Mouse (Mus musculus) neural tube, embryonic 15.5 days (tissue): ENCODE measurements at regions not wholly inside any gene's neighbourhood (a gene's known extent, or its start where the extent isn't known, plus 50 kb on each side); places are given as distances from the start of the nearest gene placed in this dataset.

Source experiments
- ATAC-seq: fragments of 200-750 bp; cut with Nextera tagmentation; 2 replicates; pipeline ENCODE4 v1.8.0; 2017; ENCODE audit warnings: mild to moderate bottlenecking, moderate TSS enrichment, moderate library complexity; ENCODE audit not compliant: low FRiP score
- H3K27ac ChIP-seq: fragments of 300-500 bp; sonication (generic); replicated peaks from 2 replicates; pipeline ENCODE4 v1.5.1; 2015; ENCODE audit warnings: mild to moderate bottlenecking, inconsistent platforms
- H3K27me3 ChIP-seq: fragments of 300-500 bp; sonication (generic); replicated peaks from 2 replicates; pipeline ENCODE4 v1.6.1; 2015; ENCODE audit warnings: inconsistent platforms
- H3K36me3 ChIP-seq: fragments of 300-500 bp; sonication (generic); 2 replicates; pipeline ENCODE4 v1.6.1; 2015; ENCODE audit warnings: inconsistent platforms
- H3K4me1 ChIP-seq: fragments of 300-500 bp; sonication (generic); 2 replicates; pipeline ENCODE4 v1.6.1; 2015; ENCODE audit warnings: inconsistent platforms
- H3K4me2 ChIP-seq: fragments of 300-500 bp; sonication (generic); 2 replicates; pipeline ENCODE4 v1.6.1; 2015; ENCODE audit warnings: inconsistent platforms, mild to moderate bottlenecking, moderate library complexity
- H3K4me3 ChIP-seq: fragments of 300-500 bp; sonication (generic); replicated peaks from 2 replicates; pipeline ENCODE4 v1.5.1; 2015; ENCODE audit warnings: mild to moderate bottlenecking, inconsistent platforms
- H3K9ac ChIP-seq: fragments of 300-500 bp; sonication (generic); replicated peaks from 2 replicates; pipeline ENCODE4 v1.6.1; 2015; ENCODE audit warnings: mild to moderate bottlenecking, inconsistent platforms
- H3K9me3 ChIP-seq: fragments of 300-500 bp; sonication (generic); replicated peaks from 2 replicates; pipeline ENCODE4 v1.6.1; 2016; ENCODE audit warnings: inconsistent platforms
- WGBS: fragments of 180-500 bp; shearing (Covaris S2); methylation state at CpG from one replicate; pipeline ENCODE4 v1.1.7; 2015; ENCODE audit warnings: mixed read lengths; 5-methylcytosine and 5-hydroxymethylcytosine counted together

GRCm38 (mm10) chr7:70874393-70874792 is 476.9 kb downstream of the Gm10295 start:
- Histone ChIP-seq H3K27me3 (no peaks in the 10 kb centered on the region), H3K4me2 (no peak overlapping the region), H3K27ac (no peak overlapping the region), H3K4me1 (no peaks in the 10 kb centered on the region), H3K9me3 (no peaks in the 10 kb centered on the region), H3K36me3 (no peaks in the 10 kb centered on the region), H3K9ac (no peak overlapping the region), H3K4me3 (no peak overlapping the region)
- no peak for ATAC-seq
- WGBS, result 84% methylated on average over 2 of the region's 2 CpGs

- Histone ChIP-seq H3K4me1 (no peaks in the 10 kb centered on the region), H3K9ac (no peak overlapping the region), H3K36me3 (no peaks in the 10 kb centered on the region), H3K27me3 (no peaks in the 10 kb centered on the region), H3K4me3 (no peak overlapping the region), H3K4me2 (no peak overlapping the region), H3K9me3 (no peaks in the 10 kb centered on the region), H3K27ac (no peak overlapping the region)
- ATAC-seq, result no peak
- WGBS, result 83% methylated on average over 10 of the region's 10 CpGs
These were observed 480.3 kb downstream of the Gm10295 start for GRCm38 (mm10) chr7:70870841-70871534.

DNA sequence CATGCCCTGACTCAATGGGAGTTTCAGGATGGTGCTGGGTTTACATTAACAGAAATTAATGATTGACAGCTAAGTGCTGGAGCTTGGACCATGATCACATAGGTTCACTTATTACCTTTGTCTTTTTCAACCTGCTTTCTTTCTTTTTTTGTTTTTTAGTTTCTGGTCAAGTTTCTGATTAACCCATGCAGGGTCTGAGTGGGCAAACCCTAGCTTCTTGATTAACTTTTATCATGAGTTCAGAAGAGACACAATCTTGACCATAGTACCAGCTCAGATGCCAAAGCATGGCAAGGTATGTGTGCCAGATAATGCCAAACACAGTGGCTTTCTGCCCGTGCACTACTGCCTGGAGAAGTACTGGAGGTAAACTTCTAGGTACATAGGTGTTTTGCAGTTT is 482.2 kb downstream of the Gm10295 start:
- 79% methylated on average over 1 of the region's 1 CpGs for WGBS

GRCm38 (mm10) chr7:70859957-70860356 is 491.3 kb downstream of the Gm10295 start:
- no peaks in the 10 kb centered on the region for H3K36me3 ChIP-seq
- H3K27ac ChIP-seq, result no peak overlapping the region
- 49% methylated on average over 4 of the region's 4 CpGs for WGBS
- H3K4me2 ChIP-seq, result no peak overlapping the region
- H3K4me1 ChIP-seq, result 0 out of 2 replicates have a peak, but pooled peaks cover 11% of the 10 kb centered on the region
- no peaks in the 10 kb centered on the region; the same call in 1 of the 2 replicates for H3K9me3 ChIP-seq
- no peaks in the 10 kb centered on the region for H3K27me3 ChIP-seq
- no peak for ATAC-seq
- no peak overlapping the region for H3K9ac ChIP-seq
- H3K4me3 ChIP-seq, result no peak overlapping the region

More for the DNA sequence above, 482.2 kb downstream of the Gm10295 start:
- Histone ChIP-seq H3K27me3 (no peaks in the 10 kb centered on the region), H3K4me3 (no peak overlapping the region), H3K4me2 (no peak overlapping the region), H3K9ac (no peak overlapping the region), H3K9me3 (no peaks in the 10 kb centered on the region), H3K4me1 (no peaks in the 10 kb centered on the region), H3K36me3 (no peaks in the 10 kb centered on the region), H3K27ac (no peak overlapping the region)
- no peak for ATAC-seq

DNA sequence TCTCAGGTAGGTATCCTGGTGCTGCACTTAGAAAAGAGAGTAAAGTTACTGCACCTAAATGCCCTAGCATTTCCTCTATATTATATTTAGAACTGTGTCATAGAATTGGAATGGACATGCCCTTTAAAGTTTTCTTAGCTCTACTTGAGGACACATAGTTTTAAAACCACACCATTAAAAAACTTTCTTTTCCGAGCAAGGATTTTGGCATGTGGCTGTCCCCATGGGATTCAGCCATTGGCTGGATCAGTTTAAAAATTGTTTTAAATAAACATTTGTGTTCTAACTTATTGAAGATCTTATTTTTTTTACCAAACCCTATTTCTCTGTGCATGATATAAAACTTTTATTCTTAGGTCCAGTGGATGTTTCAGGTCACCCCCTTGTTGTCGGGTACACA is 484.2 kb upstream of the Nr2f2 start:
- H3K27ac ChIP-seq, result no peak overlapping the region
- WGBS, result 87% methylated on average over 2 of the region's 2 CpGs

GRCm38 (mm10) chr7:70848016-70848776 is 481.7 kb upstream of the Nr2f2 start:
- H3K4me1 ChIP-seq, result no peaks in the 10 kb centered on the region
- no peak overlapping the region for H3K4me2 ChIP-seq
- H3K4me3 ChIP-seq, result no peak overlapping the region
- ATAC-seq, result peak; percentile 85
- no peaks in the 10 kb centered on the region for H3K36me3 ChIP-seq
- no peaks in the 10 kb centered on the region for H3K9me3 ChIP-seq
- 23% methylated on average over 4 of the region's 4 CpGs for WGBS
- H3K27ac ChIP-seq, result no peak overlapping the region; the same call in 1 of the 2 replicates
- H3K9ac ChIP-seq, result no peak overlapping the region
- no peaks in the 10 kb centered on the region for H3K27me3 ChIP-seq

More for the DNA sequence above, 484.2 kb upstream of the Nr2f2 start:
- no peaks in the 10 kb centered on the region for H3K27me3 ChIP-seq
- no peak overlapping the region for H3K4me2 ChIP-seq
- H3K4me3 ChIP-seq, result no peak overlapping the region
- H3K36me3 ChIP-seq, result no peaks in the 10 kb centered on the region
- ATAC-seq, result no peak
- no peak overlapping the region for H3K9ac ChIP-seq
- no peaks in the 10 kb centered on the region for H3K4me1 ChIP-seq
- H3K9me3 ChIP-seq, result no peaks in the 10 kb centered on the region

DNA sequence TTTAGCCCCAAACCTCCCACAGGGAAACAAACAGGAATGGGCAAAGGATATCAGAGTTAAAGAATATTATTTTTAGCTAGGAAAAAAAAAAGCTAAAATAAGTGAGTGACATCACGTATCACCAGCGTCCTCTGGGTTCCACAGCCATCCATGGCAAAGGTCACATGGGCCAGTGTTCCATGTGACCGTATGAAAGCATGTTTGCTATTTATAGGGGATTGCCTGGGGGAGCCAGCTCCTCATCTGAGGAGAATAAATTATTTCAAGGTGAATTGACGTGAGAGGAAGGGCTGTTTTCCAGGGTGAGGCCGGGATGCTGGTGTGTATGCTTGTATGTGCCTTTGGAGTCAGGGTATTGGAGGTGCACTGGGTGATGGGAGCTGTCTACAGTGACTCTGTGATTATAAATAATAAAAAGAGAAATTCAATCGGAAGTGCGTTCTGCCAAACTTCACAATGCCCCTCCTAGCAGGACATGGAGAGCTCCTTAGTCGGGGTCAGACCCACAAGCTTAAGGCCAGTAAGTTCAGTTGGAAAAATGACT is 481.0 kb upstream of the Nr2f2 start:
- 22% methylated on average over 8 of the region's 8 CpGs for WGBS

GRCm38 (mm10) chr7:70846076-70846475 is 479.5 kb upstream of the Nr2f2 start:
- Histone ChIP-seq H3K27ac (no peak overlapping the region), H3K9me3 (no peaks in the 10 kb centered on the region), H3K4me1 (no peaks in the 10 kb centered on the region), H3K9ac (no peak overlapping the region), H3K4me3 (no peak overlapping the region), H3K36me3 (no peaks in the 10 kb centered on the region), H3K27me3 (no peaks in the 10 kb centered on the region), H3K4me2 (no peak overlapping the region)
- WGBS, result 14% methylated on average over 4 of the region's 4 CpGs
- ATAC-seq, result no peak

More for the DNA sequence above, 481.0 kb upstream of the Nr2f2 start:
- H3K4me3 ChIP-seq, result no peak overlapping the region
- ATAC-seq, result peak; percentile 50; the same call in 1 of the 2 replicates
- H3K27ac ChIP-seq, result no peak overlapping the region
- H3K9ac ChIP-seq, result no peak overlapping the region
- no peaks in the 10 kb centered on the region for H3K4me1 ChIP-seq
- no peaks in the 10 kb centered on the region for H3K9me3 ChIP-seq
- H3K4me2 ChIP-seq, result no peak overlapping the region
- H3K36me3 ChIP-seq, result no peaks in the 10 kb centered on the region
- no peaks in the 10 kb centered on the region for H3K27me3 ChIP-seq

DNA sequence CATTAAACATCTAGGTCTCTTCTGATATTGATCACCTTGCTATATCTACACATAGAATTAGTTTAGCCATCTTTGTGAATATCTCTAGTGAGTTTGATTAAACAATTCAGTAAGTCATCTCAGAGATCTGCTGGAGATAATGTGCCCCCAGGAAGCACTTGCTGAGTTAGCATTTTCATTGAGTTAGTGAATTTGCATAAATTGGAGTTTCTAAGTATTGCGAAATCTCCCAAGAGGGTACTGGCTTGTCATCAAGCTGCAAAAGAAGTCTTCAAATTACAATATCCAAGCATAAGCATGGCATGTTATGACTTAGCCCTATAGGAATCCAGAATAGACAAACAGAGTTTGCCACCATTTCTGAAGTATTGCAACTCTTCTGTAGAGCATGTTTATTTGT is 473.6 kb upstream of the Nr2f2 start:
- H3K4me3 ChIP-seq, result no peak overlapping the region
- no peaks in the 10 kb centered on the region for H3K9me3 ChIP-seq
- H3K27ac ChIP-seq, result no peak overlapping the region
- H3K27me3 ChIP-seq, result no peaks in the 10 kb centered on the region
- WGBS, result 83% methylated on average over 1 of the region's 1 CpGs
- ATAC-seq, result no peak
- H3K36me3 ChIP-seq, result no peaks in the 10 kb centered on the region
- no peak overlapping the region for H3K9ac ChIP-seq
- H3K4me1 ChIP-seq, result no peaks in the 10 kb centered on the region
- no peak overlapping the region for H3K4me2 ChIP-seq

GRCm38 (mm10) chr7:70839190-70839589 is 472.7 kb upstream of the Nr2f2 start:
- H3K4me2 ChIP-seq, result no peak overlapping the region
- no peak overlapping the region for H3K9ac ChIP-seq
- WGBS, result 88% methylated on average over 2 of the region's 2 CpGs
- no peaks in the 10 kb centered on the region for H3K4me1 ChIP-seq
- ATAC-seq, result no peak
- no peaks in the 10 kb centered on the region for H3K36me3 ChIP-seq
- H3K4me3 ChIP-seq, result no peak overlapping the region
- H3K27me3 ChIP-seq, result no peaks in the 10 kb centered on the region
- no peak overlapping the region for H3K27ac ChIP-seq
- no peaks in the 10 kb centered on the region for H3K9me3 ChIP-seq

- Histone ChIP-seq H3K36me3 (no peaks in the 10 kb centered on the region), H3K9me3 (no peaks in the 10 kb centered on the region), H3K4me3 (no peak overlapping the region), H3K4me2 (no peak overlapping the region), H3K27me3 (no peaks in the 10 kb centered on the region), H3K9ac (no peak overlapping the region), H3K27ac (no peak overlapping the region), H3K4me1 (no peaks in the 10 kb centered on the region)
- WGBS, result 22% methylated on average over 4 of the region's 4 CpGs
- no peak for ATAC-seq
These were observed 468.4 kb upstream of the Nr2f2 start for GRCm38 (mm10) chr7:70834787-70835461.
